Mouse (Mus musculus) E14TG2a.4 (cell line): ENCODE results near the gene Olfr1375.

Source experiments
- CTCF ChIP-seq: conservative IDR thresholded peaks from 2 replicates; pipeline ENCODE4 v1.5.1; 2014; ENCODE audit warnings: low read length
- NANOG ChIP-seq: IDR thresholded peaks from 2 replicates; pipeline ENCODE4 v1.6.1; 2014; ENCODE audit warnings: borderline replicate concordance, low read length, mixed read lengths
- POU5F1 ChIP-seq: IDR thresholded peaks from 2 replicates; pipeline ENCODE4 v1.6.1; 2014; ENCODE audit warnings: low read length, borderline replicate concordance

DNA sequence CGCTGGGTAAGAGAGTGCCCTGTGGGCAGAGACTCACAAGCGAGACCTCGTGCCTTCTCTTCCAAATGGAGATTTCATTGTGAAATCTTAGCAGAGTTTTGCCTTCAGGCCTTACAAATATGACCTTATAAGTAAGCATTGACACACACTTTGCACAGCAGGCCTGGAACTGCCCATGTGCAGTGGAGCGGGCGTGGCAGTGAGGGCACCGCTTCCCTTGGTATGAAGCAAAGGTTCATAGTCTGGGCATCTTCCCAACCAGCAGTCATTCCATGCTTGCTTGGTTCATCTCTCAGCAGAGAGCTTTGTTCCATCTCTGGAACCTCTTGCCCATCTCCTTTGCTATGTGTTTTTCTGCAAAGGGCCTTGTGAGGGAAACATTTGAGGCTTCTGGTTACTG, 13.1 kb downstream of the Olfr1375 start:
- no peak for TF ChIP-seq CTCF
- no peak for TF ChIP-seq POU5F1
- no peak for TF ChIP-seq NANOG
